Mouse (Mus musculus) kidney, postnatal 14 days (tissue): ENCODE measurements around the gene Olfr1453.
"Not testable (repeated sequence)": the region's sequence is repeated elsewhere in the genome, so short reads cannot be mapped to it uniquely, and the experiment has no call there.

ENCODE experiments used
- DNase-seq: peaks from one replicate; pipeline ENCODE4 v3.0.0; 2022; ENCODE audit warnings: mixed read lengths

The Olfr1453 gene

GRCm38 (mm10) chr19:13028227-13028626 lies at the start of gene Olfr1453:
Gene Olfr1453 (minus strand): TSS chr19:13028327.
- DNase-seq = no peak

GRCm38 (mm10) chr19:13060310-13060709 lies 32.2 kb upstream of the Olfr1453 start, which contains the start of gene Olfr1454:
Gene Olfr1454 (plus strand): TSS chr19:13060610.
- DNase-seq = no peak

- DNase-seq = no peak
Measured at GRCm38 (mm10) chr19:12994714-12995113, 33.4 kb downstream of the Olfr1453 start, which contains the start of gene Olfr1451. Gene Olfr1451 (plus strand): TSS chr19:12995014.

- not testable (repeated sequence) for DNase-seq
Measured at GRCm38 (mm10) chr19:12992316-12992715, 35.8 kb downstream of the Olfr1453 start.
